ENCODE assay signal across 14 mouse cellular contexts in the genomic region with DNA sequence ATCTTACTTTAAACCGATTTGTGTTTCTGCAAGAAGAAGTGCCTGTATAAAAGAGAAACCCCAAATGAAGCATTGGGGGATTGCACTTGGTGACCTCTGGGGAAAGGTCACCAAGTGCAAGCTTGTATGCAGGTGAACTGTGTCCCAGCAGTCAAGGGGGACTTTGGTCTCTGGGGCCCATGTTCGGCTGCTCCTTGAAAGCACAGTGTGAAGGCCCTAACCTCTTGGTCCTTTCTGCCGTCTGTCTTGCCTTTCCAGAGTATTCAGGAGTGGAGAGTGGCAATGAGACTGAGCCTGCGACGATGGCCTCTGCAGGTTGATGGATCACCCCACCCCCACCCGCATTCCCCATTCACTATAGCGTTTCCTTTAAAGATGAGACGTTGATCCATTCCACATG.
"Had no signal": no experiment of that assay in that cellular context is flagged by ENCODE, and none has a peak within 500 bp of the region (broad histone marks: within the 10 kb centered on the region; RNA-seq: fewer than 3 reads in every experiment).

No protein-coding gene starts in this region.

- H3K4me3 ChIP-seq: limb, embryonic 15.5 days; liver, embryonic 12.5 days; midbrain, embryonic 13.5 days; stomach, embryonic 15.5 days had no signal

- H3K27ac ChIP-seq: limb, embryonic 15.5 days; liver, embryonic 12.5 days; midbrain, embryonic 13.5 days; stomach, embryonic 15.5 days had no signal

- ATAC-seq: liver, embryonic 12.5 days had no signal

- H3K27me3 ChIP-seq: limb, embryonic 15.5 days; liver, embryonic 12.5 days; midbrain, embryonic 13.5 days; stomach, embryonic 15.5 days had no signal

- H3K9me3 ChIP-seq: limb, embryonic 15.5 days; liver, embryonic 12.5 days; midbrain, embryonic 13.5 days; stomach, embryonic 15.5 days had no signal

- H3K4me2 ChIP-seq: limb, embryonic 15.5 days; liver, embryonic 12.5 days; lung, embryonic 14.5 days; midbrain, embryonic 13.5 days; stomach, embryonic 15.5 days had no signal

- H3K4me1 ChIP-seq: limb, embryonic 15.5 days; midbrain, embryonic 13.5 days had no signal

- DNase-seq: kidney, adult 11 months; kidney, postnatal 14 days; layer of hippocampus, adult 9-11 months; layer of hippocampus, postnatal 36 days; lung, embryonic 14.5 days; lung, postnatal 10 days; lung, postnatal 4 days; right cerebral cortex, postnatal 14 days; thymus, adult 2 months; thymus, postnatal 25 days had no signal

- H3K9ac ChIP-seq: limb, embryonic 15.5 days; liver, embryonic 12.5 days; lung, embryonic 14.5 days; midbrain, embryonic 13.5 days; stomach, embryonic 15.5 days had no signal
